Mouse (Mus musculus): ENCODE results near the gene Acot12. TPM values are rescaled to one million over a fixed set of nuclear protein-coding genes. Genes with fewer than 3 reads are reported as not detected.
"Not testable (repeated sequence)": the region's sequence is repeated elsewhere in the genome, so short reads cannot be mapped to it uniquely, and the experiment has no call there.

Gene Acot12
- polyA plus RNA-seq, 1 experiment from 2014 or later = not detected

- no peak overlapping the region for H3K4me3 ChIP-seq
- H3K27ac ChIP-seq (replicated peaks) = no peak overlapping the region
- ATAC-seq (ENCODE audit: low FRiP score, low read depth) = no peak
- no peak overlapping the region for H3K4me2 ChIP-seq (replicated peaks)
- no peaks in the 10 kb centered on the region for H3K9me3 ChIP-seq
- H3K27me3 ChIP-seq = no peaks in the 10 kb centered on the region
- H3K9ac ChIP-seq (replicated peaks) = no peak overlapping the region
- no peaks in the 10 kb centered on the region for H3K36me3 ChIP-seq
- no peaks in the 10 kb centered on the region for H3K4me1 ChIP-seq
- WGBS = 95% methylated on average over 6 of the region's 6 CpGs
Observed at GRCm38 (mm10) chr13:91761654-91762445, 20.5 kb downstream of the Acot12 start.

- H3K4me2 ChIP-seq (replicated peaks); ATAC-seq (ENCODE audit: low FRiP score, low read depth): not testable (repeated sequence)
- 95% methylated on average over 3 of the region's 3 CpGs for WGBS
Observed at GRCm38 (mm10) chr13:91763654-91764053, 22.3 kb downstream of the Acot12 start.

GRCm38 (mm10) chr13:91765627-91766026, 24.3 kb downstream of the Acot12 start:
- H3K9ac ChIP-seq (replicated peaks) = no peak overlapping the region
- no peak overlapping the region for H3K4me2 ChIP-seq (replicated peaks)
- H3K36me3 ChIP-seq = no peaks in the 10 kb centered on the region
- no peaks in the 10 kb centered on the region for H3K27me3 ChIP-seq
- H3K4me3 ChIP-seq = no peak overlapping the region
- 93% methylated on average over 4 of the region's 4 CpGs for WGBS
- ATAC-seq (ENCODE audit: low FRiP score, low read depth) = no peak
- no peaks in the 10 kb centered on the region for H3K9me3 ChIP-seq
- no peaks in the 10 kb centered on the region for H3K4me1 ChIP-seq
- no peak overlapping the region for H3K27ac ChIP-seq (replicated peaks)

More at GRCm38 (mm10) chr13:91763654-91764053, 22.3 kb downstream of the Acot12 start:
- H3K9me3 ChIP-seq; H3K9ac ChIP-seq (replicated peaks); H3K27me3 ChIP-seq; H3K27ac ChIP-seq (replicated peaks); H3K4me3 ChIP-seq; H3K36me3 ChIP-seq; H3K4me1 ChIP-seq: not testable (repeated sequence)

GRCm38 (mm10) chr13:91768683-91769651, 27.7 kb downstream of the Acot12 start:
- Histone ChIP-seq H3K27me3 (no peaks in the 10 kb centered on the region), H3K36me3 (no peaks in the 10 kb centered on the region), H3K9ac (replicated peaks) (no peak overlapping the region), H3K4me1 (no peaks in the 10 kb centered on the region), H3K4me3 (no peak overlapping the region), H3K27ac (replicated peaks) (no peak overlapping the region), H3K9me3 (no peaks in the 10 kb centered on the region), H3K4me2 (replicated peaks) (no peak overlapping the region)
- ATAC-seq (ENCODE audit: low FRiP score, low read depth) = no peak
- WGBS = 75% methylated on average over 9 of the region's 9 CpGs

GRCm38 (mm10) chr13:91778092-91778491, 36.8 kb downstream of the Acot12 start:
- Histone ChIP-seq H3K4me3 (no peak overlapping the region), H3K36me3 (no peaks in the 10 kb centered on the region), H3K27me3 (no peaks in the 10 kb centered on the region), H3K9me3 (no peaks in the 10 kb centered on the region), H3K9ac (replicated peaks) (no peak overlapping the region), H3K4me2 (replicated peaks) (no peak overlapping the region), H3K27ac (replicated peaks) (no peak overlapping the region), H3K4me1 (no peaks in the 10 kb centered on the region)
- no peak for ATAC-seq (ENCODE audit: low FRiP score, low read depth)
- WGBS = 89% methylated on average over 5 of the region's 5 CpGs

GRCm38 (mm10) chr13:91779892-91780291, 38.6 kb downstream of the Acot12 start:
- no peaks in the 10 kb centered on the region for H3K36me3 ChIP-seq
- no peak overlapping the region for H3K4me2 ChIP-seq (replicated peaks)
- no peaks in the 10 kb centered on the region for H3K4me1 ChIP-seq
- no peak overlapping the region for H3K27ac ChIP-seq (replicated peaks)
- no peak for ATAC-seq (ENCODE audit: low FRiP score, low read depth)
- H3K9me3 ChIP-seq = no peaks in the 10 kb centered on the region
- no peak overlapping the region for H3K4me3 ChIP-seq
- no peak overlapping the region for H3K9ac ChIP-seq (replicated peaks)
- H3K27me3 ChIP-seq = no peaks in the 10 kb centered on the region

GRCm38 (mm10) chr13:91792035-91792434, 50.7 kb downstream of the Acot12 start:
- H3K27ac ChIP-seq (replicated peaks) = no peak overlapping the region
- no peaks in the 10 kb centered on the region for H3K9me3 ChIP-seq
- no peaks in the 10 kb centered on the region for H3K4me1 ChIP-seq
- ATAC-seq (ENCODE audit: low FRiP score, low read depth) = no peak
- H3K4me2 ChIP-seq (replicated peaks) = no peak overlapping the region
- WGBS = 88% methylated on average over 1 of the region's 1 CpGs
- H3K4me3 ChIP-seq = no peak overlapping the region
- no peak overlapping the region for H3K9ac ChIP-seq (replicated peaks)
- no peaks in the 10 kb centered on the region for H3K27me3 ChIP-seq
- peaks cover 27% of the 10 kb centered on the region for H3K36me3 ChIP-seq

- Histone ChIP-seq H3K4me3 (no peak overlapping the region), H3K9ac (replicated peaks) (no peak overlapping the region), H3K9me3 (no peaks in the 10 kb centered on the region), H3K36me3 (peaks cover 51% of the 10 kb centered on the region), H3K27me3 (no peaks in the 10 kb centered on the region), H3K27ac (replicated peaks) (no peak overlapping the region), H3K4me1 (no peaks in the 10 kb centered on the region), H3K4me2 (replicated peaks) (no peak overlapping the region)
- 95% methylated on average over 13 of the region's 13 CpGs for WGBS
- no peak for ATAC-seq (ENCODE audit: low FRiP score, low read depth)
Observed at GRCm38 (mm10) chr13:91794926-91795436, 53.7 kb downstream of the Acot12 start.

- H3K4me1 ChIP-seq = no peaks in the 10 kb centered on the region
- no peak overlapping the region for H3K27ac ChIP-seq (replicated peaks)
- no peak overlapping the region for H3K4me2 ChIP-seq (replicated peaks)
- H3K36me3 ChIP-seq = peaks cover 57% of the 10 kb centered on the region
- no peaks in the 10 kb centered on the region for H3K9me3 ChIP-seq
- 96% methylated on average over 10 of the region's 10 CpGs for whole genome bisulfite sequencing
- no peak overlapping the region for H3K4me3 ChIP-seq
- no peak for ATAC-seq (ENCODE audit: low FRiP score, low read depth)
- no peak overlapping the region for H3K9ac ChIP-seq (replicated peaks)
- H3K27me3 ChIP-seq = no peaks in the 10 kb centered on the region
Observed at GRCm38 (mm10) chr13:91795593-91795992, 54.3 kb downstream of the Acot12 start.

GRCm38 (mm10) chr13:91796003-91796402, 54.7 kb downstream of the Acot12 start:
- H3K4me1 ChIP-seq = no peaks in the 10 kb centered on the region
- no peak overlapping the region for H3K4me2 ChIP-seq (replicated peaks)
- no peak for ATAC-seq (ENCODE audit: low FRiP score, low read depth)
- no peaks in the 10 kb centered on the region for H3K9me3 ChIP-seq
- H3K27ac ChIP-seq (replicated peaks) = no peak overlapping the region
- no peak overlapping the region for H3K4me3 ChIP-seq
- no peak overlapping the region for H3K9ac ChIP-seq (replicated peaks)
- 86% methylated on average over 6 of the region's 6 CpGs for WGBS
- H3K36me3 ChIP-seq = peaks cover 61% of the 10 kb centered on the region
- no peaks in the 10 kb centered on the region for H3K27me3 ChIP-seq

GRCm38 (mm10) chr13:91796916-91797315, 55.6 kb downstream of the Acot12 start:
- Histone ChIP-seq H3K9me3 (no peaks in the 10 kb centered on the region), H3K4me2 (replicated peaks) (no peak overlapping the region), H3K27me3 (no peaks in the 10 kb centered on the region), H3K36me3 (peaks cover 70% of the 10 kb centered on the region), H3K4me1 (no peaks in the 10 kb centered on the region), H3K4me3 (no peak overlapping the region), H3K9ac (replicated peaks) (no peak overlapping the region), H3K27ac (replicated peaks) (no peak overlapping the region)
- WGBS = 96% methylated on average over 6 of the region's 6 CpGs
- ATAC-seq (ENCODE audit: low FRiP score, low read depth) = no peak

- ATAC-seq (ENCODE audit: low FRiP score, low read depth) = no peak
- no peak overlapping the region for H3K9ac ChIP-seq (replicated peaks)
- 95% methylated on average over 10 of the region's 10 CpGs for WGBS
- no peak overlapping the region for H3K4me3 ChIP-seq
- no peaks in the 10 kb centered on the region for H3K9me3 ChIP-seq
- H3K4me1 ChIP-seq = no peaks in the 10 kb centered on the region
- peaks cover 71% of the 10 kb centered on the region for H3K36me3 ChIP-seq
- no peak overlapping the region for H3K4me2 ChIP-seq (replicated peaks)
- no peaks in the 10 kb centered on the region for H3K27me3 ChIP-seq
- H3K27ac ChIP-seq (replicated peaks) = no peak overlapping the region
Observed at GRCm38 (mm10) chr13:91797442-91797841, 56.1 kb downstream of the Acot12 start.

All from midbrain, embryonic 12.5 days (tissue).